ENCODE assay signal across 13 mouse cellular contexts in genomic region chr19:29185552-29186232, GRCm38 (mm10).
DNase-seq lines count a peak whose midpoint lies in the region; ATAC-seq lines count a peak whose summit lies in the region.
"Had no signal": no experiment of that assay in that cellular context is flagged by ENCODE, and none has a peak within 500 bp of the region (broad histone marks: within the 10 kb centered on the region; RNA-seq: fewer than 3 reads in every experiment).

No protein-coding gene starts in this region.

- DNase-seq in liver, embryonic 11.5 days (ENCODE audit: low spot score): no peak
- DNase-seq in liver: no peak
- peak; percentile 61 for DNase-seq in CD4-positive, CD25-positive, alpha-beta regulatory T cell, adult 2 months (ENCODE audit: low read depth, low spot score)
- peak; percentile 9 for DNase-seq in c-Kit-positive CD71-positive TER-119-positive erythroid progenitor cells, embryonic 14.5 days (ENCODE audit: low spot score)
- peak; percentile 55 for DNase-seq in lung, postnatal 10 days
- DNase-seq in thymus, postnatal 10 days (ENCODE audit: low spot score in 2 of 2): no peak
- no peak for DNase-seq in layer of hippocampus, postnatal 14 days (ENCODE audit: low spot score in 2 of 2)
- DNase-seq in layer of hippocampus, adult 8-10 months (ENCODE audit: low spot score in 2 of 2): no peak
- DNase-seq: adrenal gland, postnatal 36 days; cerebellum, postnatal 36 days; right cerebral cortex, postnatal 4 days; thymus, adult 18-20 months had no signal

- no peaks in the 10 kb centered on the region for H3K36me3 ChIP-seq in liver, embryonic 11.5 days (ENCODE audit: control insufficient read depth, insufficient read depth, low read length)
- H3K36me3 ChIP-seq: neural tube, embryonic 12.5 days had no signal

- WGBS in liver, embryonic 11.5 days: 48% methylated on average over 9 of the region's 9 CpGs

- H3K27ac ChIP-seq in liver, embryonic 11.5 days (ENCODE audit: low read depth, low read length): no peak overlapping the region
- H3K27ac ChIP-seq: neural tube, embryonic 12.5 days had no signal

- H3K4me3 ChIP-seq in liver, embryonic 11.5 days (ENCODE audit: low read depth, low read length): no peak overlapping the region
- H3K4me3 ChIP-seq: neural tube, embryonic 12.5 days had no signal

- peak overlapping the region; percentile 21; the same call in 1 of the 2 replicates for H3K4me2 ChIP-seq in liver, embryonic 11.5 days
- H3K4me2 ChIP-seq: neural tube, embryonic 12.5 days had no signal

- no peak for ATAC-seq in liver, embryonic 11.5 days (replicated peaks; ENCODE audit: low FRiP score)

- H3K9me3 ChIP-seq in liver, embryonic 11.5 days (ENCODE audit: control insufficient read depth, low read length): no peaks in the 10 kb centered on the region
- H3K9me3 ChIP-seq: neural tube, embryonic 12.5 days had no signal

- H3K9ac ChIP-seq in liver, embryonic 11.5 days (ENCODE audit: low read depth, low read length): no peak overlapping the region
- H3K9ac ChIP-seq: neural tube, embryonic 12.5 days had no signal

- peaks cover 16% of the 10 kb centered on the region for H3K4me1 ChIP-seq in liver, embryonic 11.5 days (replicated peaks; ENCODE audit: control insufficient read depth, insufficient read depth, low read length)
- H3K4me1 ChIP-seq: neural tube, embryonic 12.5 days had no signal

- no peaks in the 10 kb centered on the region for H3K27me3 ChIP-seq in liver, embryonic 11.5 days (replicated peaks; ENCODE audit: control insufficient read depth, insufficient read depth, low read length)
- H3K27me3 ChIP-seq: neural tube, embryonic 12.5 days had no signal

Comparison
In these comparisons a context has a peak if more than half of its experiments do, and no peak if none do; other contexts are left out.
1. DNase-seq: peak in CD4-positive, CD25-positive, alpha-beta regulatory T cell, adult 2 months (single experiment), c-Kit-positive CD71-positive TER-119-positive erythroid progenitor cells, embryonic 14.5 days (single experiment) and lung, postnatal 10 days (single experiment); none in liver, embryonic 11.5 days (single experiment), liver (single experiment), thymus, postnatal 10 days (0 of 2), layer of hippocampus, postnatal 14 days (0 of 2) and layer of hippocampus, adult 8-10 months (0 of 2).